Mouse (Mus musculus) thymus, adult 2 months (tissue): Measurements from ENCODE around the gene Hist1h2be.
"Not testable (repeated sequence)": the region's sequence is repeated elsewhere in the genome, so short reads cannot be mapped to it uniquely, and the experiment has no call there.

ENCODE experiments used
- CTCF ChIP-seq: fragments of 200-500 bp; IDR thresholded peaks from 2 replicates; pipeline ENCODE4 v1.5.1; 2012; ENCODE audit warnings: mild to moderate bottlenecking, control low read depth, low read length, moderate library complexity, borderline replicate concordance; ENCODE audit not compliant: control insufficient read depth, poor library complexity, insufficient read depth; ENCODE audit errors: extremely low read depth
- POLR2A ChIP-seq: fragments of 200-500 bp; IDR thresholded peaks from 2 replicates; pipeline ENCODE4 v1.6.1; 2012; ENCODE audit warnings: mild to moderate bottlenecking, low read length, control low read depth, moderate library complexity; ENCODE audit not compliant: control insufficient read depth, poor library complexity, insufficient read depth; ENCODE audit errors: extremely low read depth

DNA sequence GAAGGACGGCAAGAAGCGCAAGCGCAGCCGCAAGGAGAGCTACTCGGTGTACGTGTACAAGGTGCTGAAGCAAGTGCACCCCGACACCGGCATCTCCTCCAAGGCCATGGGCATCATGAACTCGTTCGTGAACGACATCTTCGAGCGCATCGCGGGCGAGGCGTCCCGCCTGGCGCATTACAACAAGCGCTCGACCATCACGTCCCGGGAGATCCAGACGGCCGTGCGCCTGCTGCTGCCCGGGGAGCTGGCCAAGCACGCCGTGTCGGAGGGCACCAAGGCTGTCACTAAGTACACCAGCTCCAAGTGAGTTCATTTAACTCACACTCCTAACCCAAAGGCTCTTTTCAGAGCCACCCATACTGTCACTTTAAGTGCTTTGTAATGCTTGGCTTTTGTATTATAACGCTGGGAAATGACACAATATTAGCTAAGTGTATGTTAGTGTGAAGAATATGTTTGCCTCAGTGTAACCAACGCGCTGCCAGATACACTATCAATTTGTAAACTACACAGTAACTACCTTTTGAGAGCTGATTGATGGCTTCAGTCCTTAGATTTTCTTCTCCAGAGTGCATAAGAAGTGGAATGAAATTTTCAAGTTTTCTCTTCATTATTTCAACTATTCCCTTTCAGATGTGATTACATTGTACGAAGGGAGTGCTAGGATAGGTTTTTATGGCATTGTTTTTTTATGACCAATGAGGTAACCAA, 49.3 kb downstream of the Hist1h2be start:
- not testable (repeated sequence) for TF ChIP-seq CTCF, POLR2A
